Mouse (Mus musculus): ENCODE results near the gene Lrrc55.
A peak's percentile ranks its signal among the peaks of the same experiment; 100 is the strongest.

Lrrc55 gene

DNA sequence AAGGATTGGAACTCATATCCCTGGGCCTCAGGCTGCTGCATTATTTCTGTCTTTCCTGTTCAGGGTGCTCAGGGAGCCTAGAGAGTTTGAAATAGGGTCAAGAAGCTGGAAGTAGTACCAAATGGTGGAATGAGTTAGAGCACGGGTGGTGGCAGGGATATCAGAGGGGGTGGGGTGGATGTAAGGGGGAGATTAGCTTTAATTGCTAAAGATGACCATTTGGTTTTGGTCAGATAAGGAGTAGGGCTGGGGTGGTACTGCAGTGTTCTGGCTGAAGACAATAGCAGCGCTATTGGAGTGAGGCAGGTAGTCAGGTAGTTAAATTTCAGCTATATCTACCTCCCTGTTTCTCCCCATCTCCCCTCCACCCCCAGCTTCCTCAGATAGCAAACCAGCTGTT is 65.8 kb downstream of the Lrrc55 start:
- no peak for DNase-seq

DNA sequence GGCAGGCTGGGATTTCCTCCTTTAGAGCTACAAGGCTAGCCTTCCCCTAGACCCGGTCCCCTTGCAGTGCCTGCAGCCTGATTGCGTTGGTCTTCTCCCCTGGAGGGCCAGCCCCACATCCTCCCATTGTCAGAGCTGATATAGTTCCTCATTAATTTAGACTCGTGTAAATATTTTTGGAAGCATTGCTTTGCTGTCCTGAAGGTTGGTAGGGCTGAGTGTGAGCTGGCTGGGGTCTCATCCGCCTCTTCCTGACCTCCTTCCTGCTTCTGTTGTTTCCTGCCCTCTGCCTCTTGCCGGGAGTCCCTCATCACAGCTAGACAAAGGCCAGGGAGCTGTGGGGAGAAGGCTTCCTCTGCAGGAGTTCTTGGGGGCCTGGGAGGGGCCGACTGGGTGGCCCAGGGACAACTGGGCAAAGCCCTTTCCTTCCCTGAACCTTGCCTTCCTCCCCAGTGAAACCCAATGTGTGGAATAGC is 67.5 kb downstream of the Lrrc55 start:
- DNase-seq: no peak

DNA sequence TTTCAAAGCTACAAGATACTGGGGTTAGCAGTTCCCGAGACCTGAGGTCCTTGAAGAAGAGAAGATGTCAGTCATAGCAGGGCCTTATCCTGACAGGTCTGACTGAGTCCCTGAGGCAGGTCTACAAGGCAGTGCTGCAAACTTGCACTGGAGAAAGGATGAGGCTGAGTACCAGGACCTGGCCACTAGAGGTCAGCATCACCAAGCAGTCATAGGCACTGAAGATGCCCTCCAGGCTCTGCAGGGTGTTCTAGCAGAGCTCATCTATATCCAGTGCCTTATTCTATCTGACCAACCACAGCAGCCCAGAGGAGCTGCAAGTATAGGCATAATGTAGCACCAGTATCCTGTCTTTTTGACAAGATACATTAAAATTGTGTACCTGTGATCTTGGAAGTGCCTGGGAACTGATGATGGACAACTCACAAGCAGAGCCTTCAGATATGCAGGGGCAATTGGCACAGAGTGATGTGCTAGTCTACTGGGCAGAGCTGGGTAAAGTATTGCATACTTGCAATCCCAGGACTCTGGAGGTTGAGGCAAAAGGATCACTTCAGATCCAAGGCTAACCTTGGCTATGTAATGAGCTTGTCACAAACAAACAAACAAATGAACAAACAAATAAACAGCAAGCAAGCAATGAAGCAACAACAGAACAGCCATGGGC is 73.0 kb downstream of the Lrrc55 start:
- DNase-seq: peak; percentile 44

DNA sequence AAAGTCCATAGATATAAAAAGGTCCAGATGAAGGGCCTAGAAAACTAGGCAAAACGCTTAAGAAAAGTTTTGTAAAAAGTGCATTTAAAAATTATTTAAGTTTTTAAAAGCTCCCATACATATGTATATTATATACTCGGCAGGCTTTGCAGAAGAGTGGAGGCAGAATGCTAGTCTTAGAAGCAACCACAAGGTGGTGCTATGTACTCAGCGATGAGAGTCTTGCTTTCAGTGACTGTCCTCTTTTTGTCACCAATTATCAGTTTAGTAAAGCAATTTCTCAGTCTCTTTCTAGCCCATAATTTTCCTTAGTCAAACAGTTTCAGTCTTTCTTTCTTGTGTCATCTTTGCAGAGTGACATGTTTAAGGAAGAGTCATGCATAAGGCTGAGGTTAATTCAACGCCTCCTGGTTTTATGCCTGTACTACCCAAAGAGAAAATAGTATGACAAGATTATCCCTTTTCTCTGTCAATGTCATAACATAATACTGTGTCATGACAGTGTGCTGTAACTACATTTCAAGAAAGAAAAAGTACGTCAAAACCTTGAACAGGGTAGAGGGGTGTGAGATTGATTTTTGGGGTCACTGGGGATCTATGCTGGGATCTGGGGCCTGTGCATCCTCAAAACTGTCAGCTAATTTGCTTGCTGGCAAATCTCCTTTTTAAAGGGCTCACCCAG is 73.7 kb downstream of the Lrrc55 start:
- DNase-seq: peak; percentile 20
